Mouse (Mus musculus): ENCODE results near the gene Vti1b. TPM values are rescaled to one million over a fixed set of nuclear protein-coding genes. Genes with fewer than 3 reads are reported as not detected.

Vti1b gene
- total and polyA plus RNA-seq, 2 experiments from 2014 or later: 7.2 to 79.8 TPM

DNA sequence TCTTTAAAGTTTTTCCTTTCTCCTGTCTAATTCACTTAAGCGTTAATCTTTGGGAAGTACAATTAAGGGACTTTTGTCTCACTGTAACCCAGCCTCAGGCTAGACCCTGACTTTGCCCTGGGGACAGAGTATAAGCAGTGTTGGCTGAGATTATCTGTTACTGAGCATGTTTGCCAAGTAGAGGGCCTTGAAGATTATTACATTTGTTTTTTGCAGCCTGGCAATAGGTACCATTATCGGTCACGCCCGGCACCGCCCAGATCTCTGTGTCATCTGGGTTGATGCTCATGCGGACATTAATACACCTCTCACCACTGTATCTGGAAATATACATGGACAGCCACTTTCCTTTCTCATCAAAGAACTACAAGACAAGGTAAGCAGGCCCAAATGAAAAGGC is 22.8 kb downstream of the Vti1b start:
- no peak overlapping the region for H3K4me3 ChIP-seq (ENCODE audit: low read depth, low read length)
- no peaks in the 10 kb centered on the region for H3K9me3 ChIP-seq (replicated peaks; ENCODE audit: control insufficient read depth, low read length)
- peaks cover 7% of the 10 kb centered on the region for H3K36me3 ChIP-seq (replicated peaks; ENCODE audit: control insufficient read depth, insufficient read depth, low read length)
- H3K9ac ChIP-seq (replicated peaks; ENCODE audit: low read depth, low read length): no peak overlapping the region
- TF ChIP-seq CTCF (IDR thresholded peaks at IDR 0.05; ENCODE audit: low read depth) (no peak), EP300 (IDR thresholded peaks at IDR 0.05; ENCODE audit: low read depth) (no peak)
- ATAC-seq (ENCODE audit: insufficient read depth, low read depth) (no peak), DNase-seq (ENCODE audit: low spot score) (no peak)
- WGBS: 92% methylated on average over 6 of the region's 6 CpGs
- H3K27ac ChIP-seq (ENCODE audit: low read depth): no peak overlapping the region
- H3K4me1 ChIP-seq (ENCODE audit: control insufficient read depth, insufficient read depth): no peaks in the 10 kb centered on the region
- no peaks in the 10 kb centered on the region for H3K27me3 ChIP-seq (ENCODE audit: control insufficient read depth, insufficient read depth, low read length)
- H3K4me2 ChIP-seq (ENCODE audit: low read depth, low read length): no peak overlapping the region

DNA sequence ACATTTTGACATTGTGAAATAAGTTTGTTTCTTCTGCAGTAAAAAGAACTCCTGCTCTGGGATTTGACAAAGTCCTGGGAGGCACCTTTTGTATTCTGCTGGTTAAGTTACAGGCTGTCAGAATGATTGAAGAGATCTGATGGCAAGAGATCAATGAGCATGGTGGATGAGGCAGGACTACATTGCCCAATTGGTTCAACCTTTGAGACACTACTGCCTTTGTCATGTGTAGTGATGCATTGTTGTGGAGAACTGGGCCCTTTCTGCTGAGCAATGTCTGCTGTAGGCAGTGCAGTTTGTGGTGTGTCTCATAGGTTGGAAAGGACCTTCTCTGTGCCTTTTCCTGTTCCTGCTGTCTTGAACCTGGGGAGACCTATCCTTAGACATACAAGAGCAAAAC is 31.1 kb downstream of the Vti1b start:
- Histone ChIP-seq H3K4me2 (ENCODE audit: low read depth, low read length) (no peak overlapping the region), H3K4me1 (ENCODE audit: control insufficient read depth, insufficient read depth) (no peaks in the 10 kb centered on the region), H3K9ac (replicated peaks; ENCODE audit: low read depth, low read length) (no peak overlapping the region), H3K9me3 (replicated peaks; ENCODE audit: control insufficient read depth, low read length) (no peaks in the 10 kb centered on the region), H3K36me3 (replicated peaks; ENCODE audit: control insufficient read depth, insufficient read depth, low read length) (no peaks in the 10 kb centered on the region), H3K4me3 (ENCODE audit: low read depth, low read length) (no peak overlapping the region), H3K27me3 (ENCODE audit: control insufficient read depth, insufficient read depth, low read length) (no peaks in the 10 kb centered on the region), H3K27ac (ENCODE audit: low read depth) (no peak overlapping the region)
- ATAC-seq (ENCODE audit: insufficient read depth, low read depth) (no peak), DNase-seq (ENCODE audit: low spot score) (no peak)
- TF ChIP-seq EP300 (IDR thresholded peaks at IDR 0.05; ENCODE audit: low read depth) (no peak), CTCF (IDR thresholded peaks at IDR 0.05; ENCODE audit: low read depth) (no peak)

DNA sequence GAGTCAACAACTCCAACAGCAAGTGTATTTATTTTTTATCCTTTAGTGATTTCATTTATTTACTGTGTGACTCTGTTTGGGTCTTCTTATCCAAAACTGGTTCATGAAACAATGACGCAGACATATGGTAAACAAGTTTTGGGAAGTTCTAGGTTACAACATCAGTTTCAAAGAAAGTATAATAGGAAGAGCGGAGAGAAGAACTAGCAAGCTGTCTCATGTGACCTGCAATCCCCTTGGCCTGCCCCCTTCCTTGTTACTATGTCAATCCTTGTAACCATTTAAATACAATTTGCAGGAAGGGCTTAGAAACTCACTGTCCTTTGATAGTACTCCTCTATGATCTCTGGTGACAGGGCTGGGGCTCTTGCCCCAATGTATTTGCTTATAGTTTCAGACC is 31.7 kb downstream of the Vti1b start:
- ATAC-seq (ENCODE audit: insufficient read depth, low read depth): no peak
- Histone ChIP-seq H3K4me1 (ENCODE audit: control insufficient read depth, insufficient read depth) (no peaks in the 10 kb centered on the region), H3K9me3 (replicated peaks; ENCODE audit: control insufficient read depth, low read length) (no peaks in the 10 kb centered on the region), H3K9ac (replicated peaks; ENCODE audit: low read depth, low read length) (no peak overlapping the region), H3K4me3 (ENCODE audit: low read depth, low read length) (no peak overlapping the region), H3K27ac (ENCODE audit: low read depth) (no peak overlapping the region), H3K36me3 (replicated peaks; ENCODE audit: control insufficient read depth, insufficient read depth, low read length) (no peaks in the 10 kb centered on the region), H3K27me3 (ENCODE audit: control insufficient read depth, insufficient read depth, low read length) (no peaks in the 10 kb centered on the region), H3K4me2 (ENCODE audit: low read depth, low read length) (no peak overlapping the region)
- TF ChIP-seq EP300 (IDR thresholded peaks at IDR 0.05; ENCODE audit: low read depth) (no peak), CTCF (IDR thresholded peaks at IDR 0.05; ENCODE audit: low read depth) (no peak)
- WGBS: 84% methylated on average over 2 of the region's 2 CpGs
- DNase-seq (ENCODE audit: low spot score): no peak

DNA sequence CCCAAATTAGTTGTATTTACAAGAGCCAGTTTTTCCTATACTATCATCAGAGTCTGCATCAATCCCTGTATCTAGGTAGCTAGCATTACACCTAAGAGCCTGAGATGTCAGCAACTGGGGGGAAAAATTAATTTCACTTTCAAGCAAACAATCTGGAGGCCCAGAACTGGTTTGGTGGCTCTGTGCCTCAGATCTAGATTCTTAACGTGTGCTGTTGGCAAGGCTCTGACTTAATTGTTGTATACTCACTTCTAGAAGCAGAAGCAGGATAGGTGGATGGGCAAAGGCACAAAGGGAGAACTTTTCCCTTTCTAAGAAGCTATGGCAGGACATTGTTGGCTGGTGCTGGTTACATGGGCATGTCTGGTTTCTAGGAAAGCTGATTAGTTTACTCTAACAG is 33.0 kb downstream of the Vti1b start:
- H3K9ac ChIP-seq (replicated peaks; ENCODE audit: low read depth, low read length): no peak overlapping the region
- no peaks in the 10 kb centered on the region for H3K36me3 ChIP-seq (replicated peaks; ENCODE audit: control insufficient read depth, insufficient read depth, low read length)
- no peak overlapping the region for H3K4me3 ChIP-seq (ENCODE audit: low read depth, low read length)
- DNase-seq (ENCODE audit: low spot score): no peak
- H3K4me2 ChIP-seq (ENCODE audit: low read depth, low read length): no peak overlapping the region
- H3K27me3 ChIP-seq (ENCODE audit: control insufficient read depth, insufficient read depth, low read length): no peaks in the 10 kb centered on the region
- WGBS: 51% methylated on average over 1 of the region's 1 CpGs
- no peaks in the 10 kb centered on the region for H3K4me1 ChIP-seq (ENCODE audit: control insufficient read depth, insufficient read depth)
- ATAC-seq (ENCODE audit: insufficient read depth, low read depth): no peak
- no peaks in the 10 kb centered on the region for H3K9me3 ChIP-seq (replicated peaks; ENCODE audit: control insufficient read depth, low read length)
- TF ChIP-seq EP300 (IDR thresholded peaks at IDR 0.05; ENCODE audit: low read depth) (no peak), CTCF (IDR thresholded peaks at IDR 0.05; ENCODE audit: low read depth) (no peak)
- no peak overlapping the region for H3K27ac ChIP-seq (ENCODE audit: low read depth)

DNA sequence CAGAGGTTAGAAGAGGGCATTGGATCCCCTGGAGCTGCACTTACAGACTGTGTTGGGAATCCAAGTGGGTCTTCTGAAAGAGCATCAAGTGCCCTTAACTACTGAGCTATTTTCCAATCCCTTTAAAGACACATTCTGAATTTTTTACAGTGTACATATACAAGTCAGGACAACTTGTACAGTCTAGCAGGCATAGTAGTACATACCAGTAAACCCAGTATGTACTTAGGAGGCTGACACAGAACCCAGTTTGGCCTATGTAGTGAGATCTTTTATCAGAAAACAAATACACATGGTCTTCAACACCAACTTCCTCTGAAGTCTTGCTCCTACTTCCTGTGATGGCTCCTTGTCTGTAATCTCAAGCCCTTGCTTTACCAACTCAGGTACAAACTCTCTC is 33.5 kb downstream of the Vti1b start:
- TF ChIP-seq EP300 (IDR thresholded peaks at IDR 0.05; ENCODE audit: low read depth): no peak
- TF ChIP-seq CTCF (IDR thresholded peaks at IDR 0.05; ENCODE audit: low read depth): no peak
- H3K4me2 ChIP-seq (ENCODE audit: low read depth, low read length): no peak overlapping the region
- DNase-seq (ENCODE audit: low spot score): no peak

DNA sequence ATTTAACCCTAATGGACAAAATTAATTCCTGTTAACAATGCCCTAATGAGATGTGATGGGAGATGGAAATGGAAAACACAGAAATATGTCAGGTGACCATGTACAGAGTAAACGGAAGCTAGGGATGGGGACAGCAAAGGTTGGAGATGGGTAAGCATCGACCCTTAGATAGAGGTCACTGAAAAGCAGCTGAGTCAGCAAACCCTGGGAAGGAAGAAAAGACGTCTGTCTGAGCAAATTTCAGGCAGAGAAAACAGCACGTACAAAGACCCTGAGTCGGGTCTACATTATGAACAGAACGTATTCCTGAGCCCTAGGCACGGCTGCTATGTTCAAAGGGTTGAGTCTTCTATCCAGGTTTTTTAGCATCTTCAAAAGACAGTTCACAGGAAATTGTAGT is 35.5 kb downstream of the Vti1b start:
- no peaks in the 10 kb centered on the region for H3K4me1 ChIP-seq (ENCODE audit: control insufficient read depth, insufficient read depth)
- H3K4me3 ChIP-seq (ENCODE audit: low read depth, low read length): no peak overlapping the region
- ATAC-seq (ENCODE audit: insufficient read depth, low read depth) (no peak), DNase-seq (ENCODE audit: low spot score) (no peak)
- no peak overlapping the region for H3K27ac ChIP-seq (ENCODE audit: low read depth)
- no peaks in the 10 kb centered on the region for H3K9me3 ChIP-seq (replicated peaks; ENCODE audit: control insufficient read depth, low read length)
- no peak overlapping the region for H3K4me2 ChIP-seq (ENCODE audit: low read depth, low read length)
- H3K27me3 ChIP-seq (ENCODE audit: control insufficient read depth, insufficient read depth, low read length): peaks cover 14% of the 10 kb centered on the region
- H3K9ac ChIP-seq (replicated peaks; ENCODE audit: low read depth, low read length): no peak overlapping the region
- no peaks in the 10 kb centered on the region for H3K36me3 ChIP-seq (replicated peaks; ENCODE audit: control insufficient read depth, insufficient read depth, low read length)
- WGBS: 72% methylated on average over 7 of the region's 7 CpGs
- TF ChIP-seq EP300 (IDR thresholded peaks at IDR 0.05; ENCODE audit: low read depth) (no peak), CTCF (IDR thresholded peaks at IDR 0.05; ENCODE audit: low read depth) (no peak)

More for the DNA sequence above, 33.5 kb downstream of the Vti1b start:
- no peaks in the 10 kb centered on the region for H3K36me3 ChIP-seq (replicated peaks; ENCODE audit: control insufficient read depth, insufficient read depth, low read length)
- H3K9ac ChIP-seq (replicated peaks; ENCODE audit: low read depth, low read length): no peak overlapping the region
- H3K9me3 ChIP-seq (replicated peaks; ENCODE audit: control insufficient read depth, low read length): no peaks in the 10 kb centered on the region
- no peak overlapping the region for H3K4me3 ChIP-seq (ENCODE audit: low read depth, low read length)
- H3K27ac ChIP-seq (ENCODE audit: low read depth): no peak overlapping the region
- no peaks in the 10 kb centered on the region for H3K4me1 ChIP-seq (ENCODE audit: control insufficient read depth, insufficient read depth)
- ATAC-seq (ENCODE audit: insufficient read depth, low read depth): no peak
- H3K27me3 ChIP-seq (ENCODE audit: control insufficient read depth, insufficient read depth, low read length): no peaks in the 10 kb centered on the region

All from heart, postnatal 0 days (tissue).